Mouse (Mus musculus) gastrocnemius, postnatal 14 days (tissue): ENCODE data around the gene Fiz1. TPM values are rescaled to one million over a fixed set of nuclear protein-coding genes. Genes with fewer than 3 reads are reported as not detected.

Source experiments
- DNase-seq: peaks from one replicate; pipeline ENCODE4 v3.0.0; 2021; ENCODE audit warnings: mixed read lengths
- intact Hi-C: fragments of 180-260 bp; cut with DNase I; formaldehyde crosslinking; loops from one replicate; pipeline ENCODE4 v1.15.1; 2025; ENCODE audit warnings: low total_unique reads
- long read RNA-seq, 2 experiments: library from polyadenylated mRNA; stranded (forward); transcript quantifications; one replicate each; pipeline ENCODE4 v2.0.0; 2021
- total RNA-seq, 2 experiments: library from RNA; stranded (reverse); gene quantifications; 2 replicates each; pipeline ENCODE4 v1.2.3; 2021

The Fiz1 gene
- 10 to 100 TPM; 16.3 to 16.5 TPM for total RNA-seq
- long read RNA-seq, experiment 1, transcript Fiz1-201 (3 exons, 2,546 nt) = major isoform, 14 of 15 reads
- long read RNA-seq, experiment 1, partial matches to known transcripts = 0 of 15 reads
- long read RNA-seq, experiment 1, other reads (novel, unspliced or antisense) = 0 of 15 reads
- long read RNA-seq, experiment 2, transcript Fiz1-201 (3 exons, 2,546 nt) = major isoform, 6 of 9 reads
- long read RNA-seq, experiment 2, partial matches to known transcripts = 1 of 9 reads
- long read RNA-seq, experiment 2, other reads (novel, unspliced or antisense) = 2 of 9 reads

GRCm38 (mm10) chr7:5014251-5015117 lies at the start of gene Fiz1, which contains the start of gene Zfp524:
Fiz1 (minus strand) TSS chr7:5014697.
Zfp524 (plus strand) TSS chr7:5014415.
- DNase-seq = peak; percentile 95
- intact Hi-C loops = loop anchor here (5.0 kb wide), 1 partner anchor 38 kb away; the partner anchor contains the start of gene Zfp580

- intact Hi-C loops = no loop called here
- no peak for DNase-seq
Measured at GRCm38 (mm10) chr7:5062360-5063001, 48.0 kb upstream of the Fiz1 start.

- peak; percentile 96 for DNase-seq
- intact Hi-C loops = no loop called here
Measured at GRCm38 (mm10) chr7:5061774-5062359, 47.4 kb upstream of the Fiz1 start, which contains the start of gene U2af2. U2af2 (plus strand) TSS chr7:5062143.

GRCm38 (mm10) chr7:5060944-5061773 lies 46.7 kb upstream of the Fiz1 start:
- intact Hi-C loops = no loop called here
- peak; percentile 98 for DNase-seq

GRCm38 (mm10) chr7:5060239-5060731 lies 45.8 kb upstream of the Fiz1 start:
- intact Hi-C loops = no loop called here
- peak; percentile 83 for DNase-seq

GRCm38 (mm10) chr7:5059421-5059820 lies 44.9 kb upstream of the Fiz1 start:
- intact Hi-C loops = no loop called here
- DNase-seq = no peak

- intact Hi-C loops = no loop called here
- DNase-seq = no peak
Measured at GRCm38 (mm10) chr7:5058631-5059030, 44.1 kb upstream of the Fiz1 start.

- intact Hi-C loops = no loop called here
- DNase-seq = no peak
Measured at GRCm38 (mm10) chr7:5057804-5058203, 43.3 kb upstream of the Fiz1 start.

- intact Hi-C loops = no loop called here
- no peak for DNase-seq
Measured at GRCm38 (mm10) chr7:5057381-5057780, 42.9 kb upstream of the Fiz1 start.

- intact Hi-C loops = no loop called here
- DNase-seq = no peak
Measured at GRCm38 (mm10) chr7:5056651-5057263, 42.3 kb upstream of the Fiz1 start.

- peak; percentile 24 for DNase-seq
- intact Hi-C loops = loop anchor here (2.0 to 5.0 kb wide), 2 partner anchors 36 to 57 kb away; partner anchors contain the start of genes Gm44973 and Zfp579
Measured at GRCm38 (mm10) chr7:5053456-5054179, 39.1 kb upstream of the Fiz1 start.

- intact Hi-C loops = loop anchor here (2.0 to 5.0 kb wide), 2 partner anchors 36 to 56 kb away; partner anchors contain the start of genes Gm44973 and Zfp579
- no peak for DNase-seq
Measured at GRCm38 (mm10) chr7:5052931-5053343, 38.4 kb upstream of the Fiz1 start.

GRCm38 (mm10) chr7:5052438-5052837 lies 37.9 kb upstream of the Fiz1 start:
- intact Hi-C loops = loop anchor here (2.0 to 5.0 kb wide), 2 partner anchors 35 to 56 kb away; partner anchors contain the start of genes Gm44973 and Zfp579
- DNase-seq = no peak

- intact Hi-C loops = loop anchor here (2.0 to 5.0 kb wide), 2 partner anchors 34 to 55 kb away; partner anchors contain the start of genes Gm44973 and Zfp579
- DNase-seq = peak; percentile 80
Measured at GRCm38 (mm10) chr7:5051193-5052192, 37.0 kb upstream of the Fiz1 start, which contains the start of gene Zfp580. Zfp580 (plus strand) TSS chr7:5051538.

GRCm38 (mm10) chr7:5047313-5047712 lies 32.8 kb upstream of the Fiz1 start:
- DNase-seq = no peak
- intact Hi-C loops = loop anchor here (2.0 kb wide), 1 partner anchor 105 kb away; no protein-coding TSS in a partner anchor

- intact Hi-C loops = loop anchor here (2.0 kb wide), 1 partner anchor 103 kb away; no protein-coding TSS in a partner anchor
Measured at GRCm38 (mm10) chr7:5046112-5046511, 31.6 kb upstream of the Fiz1 start.

More at GRCm38 (mm10) chr7:5046112-5046511, 31.6 kb upstream of the Fiz1 start:
- DNase-seq = no peak
